Mouse (Mus musculus) ES-E14 (cell line): ENCODE data around the gene Arid5b. TPM values are rescaled to one million over a fixed set of nuclear protein-coding genes. Genes with fewer than 3 reads are reported as not detected.
"Not testable (repeated sequence)": the region's sequence is repeated elsewhere in the genome, so short reads cannot be mapped to it uniquely, and the experiment has no call there.

Experiments
- DNase-seq: peaks from one replicate; pipeline ENCODE4 v3.0.0-alpha.2; 2013; ENCODE audit warnings: low read depth, low spot score
- H3K27ac ChIP-seq: 2 replicates; pipeline ENCODE4 v1.5.1; 2012; ENCODE audit warnings: low read depth, mild to moderate bottlenecking, low read length, moderate library complexity, mixed read lengths; ENCODE audit not compliant: poor library complexity, insufficient read depth, severe bottlenecking
- H3K36me3 ChIP-seq: 2 replicates; pipeline ENCODE4 v1.6.1; 2012; ENCODE audit warnings: mild to moderate bottlenecking, low read length, moderate library complexity, mixed read lengths; ENCODE audit not compliant: control insufficient read depth, poor library complexity, insufficient read depth, severe bottlenecking
- H3K4me1 ChIP-seq, 2 experiments: fragments of 150-350 bp in 1 of 2; sonication (generic) in 1 of 2; 2 replicates each; pipeline ENCODE4 v1.6.1; 2012; ENCODE audit warnings: low read length in 2 of 2, mild to moderate bottlenecking in 1 of 2, mixed read lengths in 1 of 2; ENCODE audit not compliant: control insufficient read depth in 2 of 2, insufficient read depth in 2 of 2, poor library complexity in 1 of 2
- H3K4me3 ChIP-seq, 2 experiments: fragments of 150-350 bp in 1 of 2; sonication (generic) in 1 of 2; 2 replicates each; pipeline ENCODE4 v1.5.1; 2012; ENCODE audit warnings: low read length in 2 of 2, low read depth in 1 of 2, mild to moderate bottlenecking in 1 of 2, mixed read lengths in 1 of 2; ENCODE audit not compliant: insufficient read depth in 1 of 2, poor library complexity in 1 of 2, severe bottlenecking in 1 of 2
- H3K9ac ChIP-seq: 2 replicates; pipeline ENCODE4 v1.6.1; 2012; ENCODE audit warnings: low read depth, mild to moderate bottlenecking, low read length, mixed read lengths; ENCODE audit not compliant: poor library complexity, insufficient read depth, severe bottlenecking
- H3K9me3 ChIP-seq: fragments of 150-350 bp; sonication (generic); 2 replicates; pipeline ENCODE4 v1.6.1; 2012; ENCODE audit warnings: low read depth, mild to moderate bottlenecking, low read length; ENCODE audit not compliant: control insufficient read depth, insufficient read depth
- CHD2 ChIP-seq: IDR thresholded peaks from 2 replicates; pipeline ENCODE4 v1.6.1; 2014; ENCODE audit warnings: mild to moderate bottlenecking, low read depth, low read length, inconsistent platforms
- HCFC1 ChIP-seq: IDR thresholded peaks from 2 replicates; pipeline ENCODE4 v1.6.1; 2012; ENCODE audit warnings: low read length, inconsistent platforms, borderline replicate concordance; ENCODE audit not compliant: insufficient read depth
- MAFK ChIP-seq: IDR thresholded peaks from 2 replicates; pipeline ENCODE4 v1.6.1; 2014; ENCODE audit warnings: mild to moderate bottlenecking, low read depth, low read length, inconsistent platforms; ENCODE audit not compliant: insufficient read depth
- ZC3H11A ChIP-seq: IDR thresholded peaks from 2 replicates; pipeline ENCODE4 v1.6.1; 2012; ENCODE audit warnings: low read depth, mild to moderate bottlenecking, inconsistent platforms, low read length, borderline replicate concordance
- ZNF384 ChIP-seq: IDR thresholded peaks from 2 replicates; pipeline ENCODE4 v1.6.1; 2012; ENCODE audit warnings: low read depth, low read length, inconsistent platforms
- in situ Hi-C, 2 experiments: fragments of 600-800 bp; cut with MboI; formaldehyde crosslinking; loops; one replicate each; pipeline ENCODE4 v1.15.1; 2025; ENCODE audit warnings: low sequenced_read_pairs in 2 of 2, inconsistent platforms in 1 of 2; ENCODE audit not compliant: unreplicated experiment in 2 of 2
- total RNA-seq: library from RNA; depleted of rRNA; stranded (reverse); fragments of 300-350 nt; gene quantifications from 2 replicates; pipeline ENCODE4 v1.2.3, GENCODE M21; 2012

The Arid5b gene
- total RNA-seq, 1 experiment, result 26.2 TPM

- no peak for DNase-seq
- H3K9me3 ChIP-seq, result no peaks in the 10 kb centered on the region
- in situ Hi-C loops, result no loop called here
- H3K9ac ChIP-seq, result no peak overlapping the region
- H3K4me1 ChIP-seq, result peaks cover 6% of the 10 kb centered on the region in 2 experiments; a peak in 3 of 4 replicates
- peaks cover 14% of the 10 kb centered on the region for H3K36me3 ChIP-seq
- H3K4me3 ChIP-seq, result no peak overlapping the region
- no peak for TF ChIP-seq MAFK
- TF ChIP-seq ZC3H11A, result no peak
- TF ChIP-seq ZNF384, result no peak
- no peak for TF ChIP-seq HCFC1
- TF ChIP-seq CHD2, result no peak
- no peak overlapping the region for H3K27ac ChIP-seq
Observed at GRCm38 (mm10) chr10:68103078-68103855, 175.3 kb downstream of the Arid5b start.

- H3K27ac ChIP-seq, result no peak overlapping the region
- peaks cover 21% of the 10 kb centered on the region for H3K36me3 ChIP-seq
- H3K4me3 ChIP-seq, result no peak overlapping the region
- in situ Hi-C loops, result no loop called here
- peaks cover 4 to 10% of the 10 kb centered on the region in 2 experiments; a peak in 3 of 4 replicates for H3K4me1 ChIP-seq
- H3K9me3 ChIP-seq, result no peaks in the 10 kb centered on the region
- no peak for TF ChIP-seq CHD2
- H3K9ac ChIP-seq, result no peak overlapping the region
- no peak for DNase-seq
Observed at GRCm38 (mm10) chr10:68102566-68102965, 176.0 kb downstream of the Arid5b start.

- no peak for DNase-seq
- in situ Hi-C loops, result no loop called here
- Histone ChIP-seq H3K27ac (no peak overlapping the region), H3K36me3 (peaks cover 34% of the 10 kb centered on the region), H3K9me3 (no peaks in the 10 kb centered on the region), H3K9ac (no peak overlapping the region), H3K4me3 (no peak overlapping the region), H3K4me1 (peaks cover 4 to 8% of the 10 kb centered on the region in 2 experiments; a peak in 3 of 4 replicates)
- TF ChIP-seq ZC3H11A (no peak), ZNF384 (no peak), MAFK (no peak), HCFC1 (no peak), CHD2 (no peak)
Observed at GRCm38 (mm10) chr10:68101251-68101650, 177.3 kb downstream of the Arid5b start.

- no peak for TF ChIP-seq CHD2
- no peak for TF ChIP-seq ZNF384
- TF ChIP-seq ZC3H11A, result no peak
- TF ChIP-seq MAFK, result no peak
- TF ChIP-seq HCFC1, result no peak
- no peak overlapping the region for H3K4me3 ChIP-seq
- no peak for DNase-seq
- H3K4me1 ChIP-seq, result peaks cover 4 to 8% of the 10 kb centered on the region in 2 experiments; a peak in 3 of 4 replicates
- H3K9me3 ChIP-seq, result no peaks in the 10 kb centered on the region
- H3K9ac ChIP-seq, result no peak overlapping the region
- no peak overlapping the region for H3K27ac ChIP-seq
- peaks cover 38% of the 10 kb centered on the region for H3K36me3 ChIP-seq
- in situ Hi-C loops, result no loop called here
Observed at GRCm38 (mm10) chr10:68100506-68100905, 178.0 kb downstream of the Arid5b start.

GRCm38 (mm10) chr10:68099801-68100200, 178.7 kb downstream of the Arid5b start:
- H3K9ac ChIP-seq, H3K4me1 ChIP-seq, H3K9me3 ChIP-seq, in situ Hi-C loops, H3K27ac ChIP-seq, DNase-seq, H3K4me3 ChIP-seq: not testable (repeated sequence)
- peaks cover 44% of the 10 kb centered on the region for H3K36me3 ChIP-seq
